Mouse (Mus musculus): Measurements from ENCODE around the gene Cxcr5. TPM values are rescaled to one million over a fixed set of nuclear protein-coding genes. Genes with fewer than 3 reads are reported as not detected.

The Cxcr5 gene
- polyA plus RNA-seq, 1 experiment from 2014 or later: not detected

DNA sequence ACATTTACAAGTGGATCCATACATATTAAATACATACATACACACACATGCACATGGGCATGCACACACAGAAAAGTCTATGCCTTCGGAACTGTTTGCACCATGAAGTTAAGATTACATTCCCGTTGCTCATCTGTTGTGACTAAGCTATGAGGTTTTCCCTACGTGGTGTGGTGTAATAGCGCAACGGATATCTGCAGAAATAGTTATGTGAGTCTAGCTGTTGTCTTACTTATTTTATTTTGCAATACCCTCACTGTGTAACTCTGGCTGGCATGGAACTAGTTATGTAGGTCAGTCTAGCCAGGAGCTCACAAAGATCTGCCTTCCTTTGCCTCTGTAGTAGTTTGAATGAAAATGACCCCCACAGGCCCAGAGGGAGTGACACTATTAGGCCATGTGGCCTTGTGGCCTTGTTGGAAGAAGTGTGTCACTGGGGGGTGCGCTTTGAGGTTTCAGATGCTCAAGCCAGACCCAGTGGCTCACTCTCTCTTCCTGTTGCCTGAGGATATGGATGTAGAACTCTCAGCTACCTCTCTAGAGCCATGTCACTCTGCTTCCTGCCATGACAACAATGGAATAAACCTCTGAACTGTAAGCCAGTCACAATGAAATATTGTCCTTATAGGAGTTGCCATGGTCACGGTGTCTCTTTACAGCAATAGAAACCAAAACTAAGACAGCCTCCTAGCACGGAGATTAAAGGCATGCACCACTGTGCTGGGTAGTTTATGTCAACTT, 13.1 kb downstream of the Cxcr5 start:
- H3K9ac ChIP-seq (ENCODE audit: low read depth, low read length): no peak overlapping the region
- H3K27me3 ChIP-seq (ENCODE audit: insufficient read depth, low read length): no peaks in the 10 kb centered on the region
- DNase-seq (ENCODE audit: low spot score): no peak
- ATAC-seq (replicated peaks; ENCODE audit: low FRiP score, low read depth): no peak
- TF ChIP-seq CTCF (IDR thresholded peaks at IDR 0.05; ENCODE audit: low read depth): no peak
- no peaks in the 10 kb centered on the region for H3K4me1 ChIP-seq (replicated peaks; ENCODE audit: insufficient read depth, low read length)
- H3K27ac ChIP-seq: no peak overlapping the region
- H3K36me3 ChIP-seq (ENCODE audit: insufficient read depth, low read length): no peaks in the 10 kb centered on the region
- H3K4me2 ChIP-seq (ENCODE audit: low read length): no peak overlapping the region
- 82% methylated on average over 8 of the region's 8 CpGs for WGBS
- H3K9me3 ChIP-seq (replicated peaks; ENCODE audit: low read length): no peaks in the 10 kb centered on the region
- no peak overlapping the region for H3K4me3 ChIP-seq (replicated peaks; ENCODE audit: low read depth, low read length)

DNA sequence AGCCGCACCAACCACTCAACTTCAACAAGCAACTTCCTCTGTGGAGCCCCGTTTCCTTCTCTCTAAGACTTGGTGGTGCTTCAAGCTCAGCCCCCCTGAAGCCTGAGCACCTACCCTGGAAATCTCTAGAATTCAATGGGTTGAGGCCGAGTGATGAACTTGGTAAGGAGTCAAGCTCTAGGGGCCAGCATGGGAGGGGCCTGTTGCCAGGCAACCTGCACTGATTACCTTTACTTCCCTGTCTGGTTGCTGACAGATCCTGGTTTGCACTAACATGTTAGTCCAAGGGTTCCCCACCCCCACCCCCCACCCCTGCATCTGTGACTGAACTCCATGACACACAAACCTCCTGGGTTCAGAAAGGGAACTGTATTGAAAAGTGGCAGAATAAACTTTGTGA, 16.7 kb downstream of the Cxcr5 start:
- no peak for ATAC-seq (replicated peaks; ENCODE audit: low FRiP score, low read depth)
- WGBS: 83% methylated on average over 3 of the region's 3 CpGs
- TF ChIP-seq CTCF (IDR thresholded peaks at IDR 0.05; ENCODE audit: low read depth): no peak
- H3K36me3 ChIP-seq (ENCODE audit: insufficient read depth, low read length): no peaks in the 10 kb centered on the region
- no peak overlapping the region for H3K4me3 ChIP-seq (replicated peaks; ENCODE audit: low read depth, low read length)
- no peak for DNase-seq (ENCODE audit: low spot score)
- no peak overlapping the region for H3K4me2 ChIP-seq (ENCODE audit: low read length)
- no peak overlapping the region for H3K27ac ChIP-seq
- no peak overlapping the region for H3K9ac ChIP-seq (ENCODE audit: low read depth, low read length)
- no peaks in the 10 kb centered on the region for H3K27me3 ChIP-seq (ENCODE audit: insufficient read depth, low read length)
- H3K9me3 ChIP-seq (replicated peaks; ENCODE audit: low read length): no peaks in the 10 kb centered on the region
- H3K4me1 ChIP-seq (replicated peaks; ENCODE audit: insufficient read depth, low read length): no peaks in the 10 kb centered on the region

DNA sequence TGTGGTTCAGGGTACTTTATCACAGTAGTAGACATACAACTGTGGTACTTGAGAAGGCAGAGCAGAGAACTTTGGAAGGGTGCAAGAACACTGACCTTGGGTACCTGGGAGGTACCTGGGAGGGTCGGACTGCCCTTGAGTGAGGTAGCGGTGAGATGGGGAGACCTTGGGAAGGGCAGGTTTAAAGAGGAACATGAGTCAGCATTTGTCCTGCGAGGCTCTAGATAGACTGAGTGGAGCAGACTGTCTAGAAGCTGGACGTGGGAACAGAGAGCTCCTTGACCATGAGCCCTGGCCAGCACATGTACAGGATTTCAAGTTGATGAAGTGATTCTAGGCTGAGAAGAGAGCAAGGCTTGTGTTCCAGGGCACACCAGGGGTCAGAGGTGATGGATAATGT, 19.3 kb downstream of the Cxcr5 start:
- Histone ChIP-seq H3K36me3 (ENCODE audit: insufficient read depth, low read length) (no peaks in the 10 kb centered on the region), H3K4me3 (replicated peaks; ENCODE audit: low read depth, low read length) (no peak overlapping the region), H3K9ac (ENCODE audit: low read depth, low read length) (no peak overlapping the region), H3K9me3 (replicated peaks; ENCODE audit: low read length) (no peaks in the 10 kb centered on the region), H3K4me1 (replicated peaks; ENCODE audit: insufficient read depth, low read length) (peaks cover 8% of the 10 kb centered on the region), H3K27ac (no peak overlapping the region), H3K4me2 (ENCODE audit: low read length) (no peak overlapping the region), H3K27me3 (ENCODE audit: insufficient read depth, low read length) (no peaks in the 10 kb centered on the region)
- WGBS: 80% methylated on average over 4 of the region's 4 CpGs
- TF ChIP-seq CTCF (IDR thresholded peaks at IDR 0.05; ENCODE audit: low read depth): no peak
- no peak for ATAC-seq (replicated peaks; ENCODE audit: low FRiP score, low read depth)
- no peak for DNase-seq (ENCODE audit: low spot score)

DNA sequence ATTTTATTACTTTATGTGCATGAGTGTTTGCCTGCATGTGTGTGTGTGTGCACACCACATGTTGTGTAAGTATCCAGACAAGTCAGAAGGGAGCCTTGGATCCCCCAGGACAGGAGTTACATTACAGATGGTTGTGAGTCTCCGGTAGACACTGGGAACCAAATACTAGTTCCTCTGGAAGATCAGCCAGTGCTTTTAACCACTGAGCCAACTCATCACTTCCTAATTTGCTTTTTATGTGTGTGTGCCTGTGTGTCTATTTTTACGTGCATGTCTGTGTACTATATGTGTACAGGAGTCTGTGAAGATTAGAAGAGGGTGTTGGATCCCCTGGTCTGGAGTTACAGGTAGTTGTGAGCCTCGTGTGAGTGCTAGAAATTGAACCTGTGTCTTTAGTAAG, 21.0 kb downstream of the Cxcr5 start:
- no peaks in the 10 kb centered on the region for H3K36me3 ChIP-seq (ENCODE audit: insufficient read depth, low read length)
- no peak for ATAC-seq (replicated peaks; ENCODE audit: low FRiP score, low read depth)
- no peak overlapping the region for H3K9ac ChIP-seq (ENCODE audit: low read depth, low read length)
- WGBS: 81% methylated on average over 3 of the region's 3 CpGs
- H3K9me3 ChIP-seq (replicated peaks; ENCODE audit: low read length): no peaks in the 10 kb centered on the region
- H3K4me2 ChIP-seq (ENCODE audit: low read length): no peak overlapping the region
- H3K27ac ChIP-seq: no peak overlapping the region
- no peak for TF ChIP-seq CTCF (IDR thresholded peaks at IDR 0.05; ENCODE audit: low read depth)
- no peak overlapping the region for H3K4me3 ChIP-seq (replicated peaks; ENCODE audit: low read depth, low read length)
- DNase-seq (ENCODE audit: low spot score): no peak
- 0 out of 2 replicates have a peak, but pooled peaks cover 3% of the 10 kb centered on the region for H3K27me3 ChIP-seq (ENCODE audit: insufficient read depth, low read length)
- peaks cover 8% of the 10 kb centered on the region for H3K4me1 ChIP-seq (replicated peaks; ENCODE audit: insufficient read depth, low read length)

DNA sequence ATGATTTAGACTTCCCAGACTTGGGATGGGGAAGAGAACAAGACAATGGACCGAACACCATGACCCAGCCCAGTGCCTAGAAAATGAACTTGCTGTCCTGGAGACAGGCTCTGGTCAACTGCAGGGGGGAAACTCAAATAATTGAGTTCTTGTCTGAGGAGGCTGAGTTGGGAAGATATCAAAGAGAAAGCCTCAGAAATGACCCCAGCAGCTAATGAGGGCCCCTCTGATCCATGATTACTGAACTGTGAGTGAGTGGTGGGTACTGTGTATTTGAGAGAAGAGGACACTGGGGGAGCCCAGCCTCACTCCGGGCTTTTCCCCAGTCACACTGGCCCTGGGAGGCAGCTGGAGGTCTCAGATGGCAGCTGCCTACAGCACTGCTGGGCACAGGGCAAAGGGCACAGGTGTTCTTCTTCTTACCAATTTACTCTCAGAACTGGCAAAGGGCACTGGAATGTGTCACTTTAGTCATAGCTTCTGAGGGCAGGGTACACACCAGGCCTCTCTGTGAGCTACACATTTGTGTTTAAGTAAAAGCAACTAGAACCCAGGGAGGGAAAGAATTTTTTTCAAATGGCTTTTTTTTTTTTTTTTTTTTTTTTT, 21.8 kb downstream of the Cxcr5 start:
- DNase-seq (ENCODE audit: low spot score) (peak; percentile 9), ATAC-seq (replicated peaks; ENCODE audit: low FRiP score, low read depth) (no peak)
- no peaks in the 10 kb centered on the region for H3K36me3 ChIP-seq (ENCODE audit: insufficient read depth, low read length)
- no peak for TF ChIP-seq CTCF (IDR thresholded peaks at IDR 0.05; ENCODE audit: low read depth)
- H3K27ac ChIP-seq: 0 out of 2 replicates have a peak overlapping the region, but pooled peaks have one; percentile 25
- 63% methylated on average over 2 of the region's 2 CpGs for WGBS
- H3K4me2 ChIP-seq (ENCODE audit: low read length): no peak overlapping the region
- no peak overlapping the region for H3K4me3 ChIP-seq (replicated peaks; ENCODE audit: low read depth, low read length)
- 0 out of 2 replicates have a peak, but pooled peaks cover 3% of the 10 kb centered on the region for H3K27me3 ChIP-seq (ENCODE audit: insufficient read depth, low read length)
- H3K9ac ChIP-seq (ENCODE audit: low read depth, low read length): no peak overlapping the region
- no peaks in the 10 kb centered on the region for H3K9me3 ChIP-seq (replicated peaks; ENCODE audit: low read length)
- peaks cover 8% of the 10 kb centered on the region for H3K4me1 ChIP-seq (replicated peaks; ENCODE audit: insufficient read depth, low read length)

DNA sequence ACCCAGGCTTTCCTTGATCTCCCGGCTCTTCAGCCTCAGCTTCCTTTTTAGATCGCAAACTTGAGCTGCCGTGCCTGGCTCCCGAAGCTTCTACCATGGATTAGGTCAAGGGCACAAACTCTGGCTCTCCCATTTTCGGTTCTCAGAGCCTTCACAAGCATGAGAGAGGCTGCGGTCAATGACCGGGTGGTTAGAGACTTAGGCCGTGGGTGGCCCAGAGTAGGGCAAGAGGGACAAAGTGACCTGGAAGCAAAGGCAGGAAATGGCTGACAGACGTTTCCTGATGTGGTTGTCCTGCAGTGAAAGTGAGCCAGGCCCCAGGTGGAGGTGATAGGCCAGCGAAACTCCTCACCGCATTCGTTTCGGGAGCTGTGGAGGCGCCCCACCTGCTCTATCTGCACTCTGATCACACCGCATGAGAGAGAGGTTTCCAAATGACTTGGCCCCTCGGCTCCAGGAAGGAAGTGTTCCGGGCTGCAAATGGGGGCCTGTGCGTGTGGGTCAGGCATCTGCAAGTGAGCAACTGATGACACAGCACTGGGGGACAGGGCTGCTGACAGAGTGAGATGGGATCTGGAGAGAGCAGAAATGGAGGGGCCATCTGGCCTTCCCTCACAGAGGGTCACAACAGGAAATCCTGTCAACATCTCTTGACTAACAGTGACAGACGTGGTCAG, 23.9 kb downstream of the Cxcr5 start:
- peaks cover 8% of the 10 kb centered on the region for H3K4me1 ChIP-seq (replicated peaks; ENCODE audit: insufficient read depth, low read length)
- TF ChIP-seq CTCF (IDR thresholded peaks at IDR 0.05; ENCODE audit: low read depth): no peak
- H3K9me3 ChIP-seq (replicated peaks; ENCODE audit: low read length): no peaks in the 10 kb centered on the region
- H3K36me3 ChIP-seq (ENCODE audit: insufficient read depth, low read length): no peaks in the 10 kb centered on the region
- 42% methylated on average over 19 of the region's 19 CpGs for WGBS
- DNase-seq (ENCODE audit: low spot score): peak; percentile 16
- 0 out of 2 replicates have a peak, but pooled peaks cover 3% of the 10 kb centered on the region for H3K27me3 ChIP-seq (ENCODE audit: insufficient read depth, low read length)
- no peak overlapping the region for H3K27ac ChIP-seq
- H3K9ac ChIP-seq (ENCODE audit: low read depth, low read length): no peak overlapping the region
- H3K4me3 ChIP-seq (replicated peaks; ENCODE audit: low read depth, low read length): no peak overlapping the region
- no peak for ATAC-seq (replicated peaks; ENCODE audit: low FRiP score, low read depth)
- H3K4me2 ChIP-seq (ENCODE audit: low read length): peak overlapping the region; percentile 23; the same call in 1 of the 2 replicates
